In genomic region chr17:84958986-84959664, GRCm38 (mm10) we compare ENCODE assay signal across 8 mouse cellular contexts. TPM values are rescaled to one million over a fixed set of nuclear protein-coding genes. Genes with fewer than 3 reads are reported as not detected.
DNase-seq lines count a peak whose midpoint lies in the region; ATAC-seq and TF ChIP-seq lines count a peak whose summit lies in the region.

No protein-coding gene starts in this region.

- WGBS in thymus, adult 2 months: 33% methylated on average over 6 of the region's 6 CpGs
- WGBS in limb, embryonic 15.5 days: 23% methylated on average over 6 of the region's 6 CpGs

- H3K4me1 ChIP-seq in thymus, adult 2 months (replicated peaks; ENCODE audit: control insufficient read depth, insufficient read depth, low read length): peaks cover 11% of the 10 kb centered on the region
- peaks cover 19% of the 10 kb centered on the region for H3K4me1 ChIP-seq in limb, embryonic 15.5 days

- no peak for TF ChIP-seq CTCF in thymus, adult 2 months (IDR thresholded peaks at IDR 0.05; ENCODE audit: borderline replicate concordance, control insufficient read depth, extremely low read depth, insufficient read depth, low read length, poor library complexity)

- ATAC-seq in limb, embryonic 15.5 days (ENCODE audit: insufficient number of reproducible peaks, low FRiP score, low TSS enrichment, low read depth): no peak
- no peak for ATAC-seq in megakaryocyte-erythroid progenitor cell, adult 5-6 weeks (replicated peaks; ENCODE audit: low FRiP score, low TSS enrichment, poor library complexity, severe bottlenecking)

- H3K36me3 ChIP-seq in thymus, adult 2 months (ENCODE audit: control insufficient read depth, insufficient read depth, low read length): no peaks in the 10 kb centered on the region
- H3K36me3 ChIP-seq in limb, embryonic 15.5 days: no peaks in the 10 kb centered on the region

- no peak for TF ChIP-seq POLR2A in thymus, adult 2 months (IDR thresholded peaks at IDR 0.05; ENCODE audit: control insufficient read depth, extremely low read depth, insufficient read depth, low read length, poor library complexity)

- no peaks in the 10 kb centered on the region for H3K9me3 ChIP-seq in limb, embryonic 15.5 days

- peak overlapping the region; percentile 54 for H3K4me2 ChIP-seq in limb, embryonic 15.5 days

- no peak overlapping the region; the same call in 1 of the 2 replicates for H3K9ac ChIP-seq in limb, embryonic 15.5 days

- H3K27me3 ChIP-seq in thymus, adult 2 months (ENCODE audit: control insufficient read depth, insufficient read depth, low read length): no peaks in the 10 kb centered on the region
- no peaks in the 10 kb centered on the region for H3K27me3 ChIP-seq in limb, embryonic 15.5 days

- no peak overlapping the region for H3K27ac ChIP-seq in thymus, adult 2 months (ENCODE audit: control insufficient read depth, insufficient read depth, low read length)
- no peak overlapping the region for H3K27ac ChIP-seq in limb, embryonic 15.5 days

- peak; percentile 21 for DNase-seq in embryo, embryonic 10.5 days (ENCODE audit: low spot score)
- DNase-seq in embryo, embryonic 10 days (ENCODE audit: low spot score): no peak
- no peak for DNase-seq in thymus, adult 2 months
- no peak for DNase-seq in thymus, postnatal 10 days (ENCODE audit: low spot score in 2 of 2)
- DNase-seq in Muller cell, postnatal 12 days (ENCODE audit: inconsistent ontology term): no peak
- DNase-seq in T-cell, adult 2 months (ENCODE audit: low spot score): no peak

- peak overlapping the region; percentile 78 for H3K4me3 ChIP-seq in thymus, adult 2 months (ENCODE audit: control insufficient read depth, insufficient read depth, low read length)
- H3K4me3 ChIP-seq in limb, embryonic 15.5 days: peak overlapping the region; percentile 95

RNA-seq across cellular contexts. Expression of gene Ppm1b, which starts 2.6 kb away (rescaled TPM):
- 34.1 and 36.4 TPM in 2 replicates for polyA plus RNA-seq in thymus, adult 2 months (2012; rRNA removed)
- polyA plus RNA-seq in limb, embryonic 15.5 days (2015; fragmentation: Nextera tagmentation; extraction: Ambion mirVana): 63.7 and 66.0 TPM in 2 replicates
- total RNA-seq in megakaryocyte-erythroid progenitor cell, adult 5-6 weeks (2014; fragmentation: Nextera tagmentation): 62.9 and 73.2 TPM in 2 replicates
- 51.3 and 68.7 TPM in 2 replicates for total RNA-seq in megakaryocyte-erythroid progenitor cell, adult 5-6 weeks (2017)
